Mouse (Mus musculus): ENCODE data around the gene Irs4.

DNA sequence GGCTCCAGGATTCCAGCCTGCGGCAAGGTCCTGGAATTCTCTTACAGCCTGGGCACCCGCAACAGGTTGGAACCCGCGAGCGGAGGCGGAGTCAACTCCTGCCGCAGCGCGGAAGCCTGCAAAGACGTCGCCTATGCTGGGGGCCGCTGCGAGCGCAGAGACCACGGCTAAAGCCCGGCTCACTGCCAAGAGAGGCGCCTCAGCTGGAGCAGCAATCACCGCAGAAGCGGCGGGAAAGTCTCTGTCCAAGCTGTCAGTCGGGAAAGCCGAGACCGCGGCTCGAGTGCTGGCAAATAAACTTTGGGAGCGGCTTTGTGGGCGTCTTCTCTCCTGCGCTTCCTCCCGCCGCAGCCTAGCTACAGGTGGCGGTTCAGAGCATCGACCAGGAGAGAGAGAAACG, 3.3 kb downstream of the Irs4 start:
- TF ChIP-seq CTCF (IDR thresholded peaks at IDR 0.05; ENCODE audit: low read depth) (no peak), EP300 (IDR thresholded peaks at IDR 0.05; ENCODE audit: low read depth) (no peak)
